Mouse (Mus musculus): ENCODE measurements at regions not wholly inside any gene's neighbourhood (a gene's known extent, or its start where the extent isn't known, plus 50 kb on each side); places are given as distances from the start of the nearest gene placed in this dataset.

DNA sequence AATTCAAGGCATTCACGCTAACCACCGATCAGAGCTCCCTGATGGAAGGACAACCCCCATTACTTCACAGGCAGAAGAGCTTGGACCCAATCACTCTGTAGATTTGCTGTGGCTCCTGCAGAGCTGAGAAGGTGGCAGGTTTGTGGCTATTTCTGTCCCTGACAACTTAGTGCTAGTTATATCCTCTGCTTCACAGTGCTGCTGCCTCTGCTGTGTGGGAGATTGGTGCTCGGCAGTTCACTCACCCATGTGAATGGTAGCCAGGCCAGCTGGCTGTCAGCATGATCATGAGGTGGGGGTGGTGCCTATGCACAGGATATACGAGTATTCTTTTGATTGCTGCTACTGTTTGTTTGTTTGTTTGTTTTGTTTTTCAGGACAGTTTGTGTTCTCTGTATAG is 113.9 kb downstream of the Gm10131 start:
- DNase-seq: peak; percentile 45

DNA sequence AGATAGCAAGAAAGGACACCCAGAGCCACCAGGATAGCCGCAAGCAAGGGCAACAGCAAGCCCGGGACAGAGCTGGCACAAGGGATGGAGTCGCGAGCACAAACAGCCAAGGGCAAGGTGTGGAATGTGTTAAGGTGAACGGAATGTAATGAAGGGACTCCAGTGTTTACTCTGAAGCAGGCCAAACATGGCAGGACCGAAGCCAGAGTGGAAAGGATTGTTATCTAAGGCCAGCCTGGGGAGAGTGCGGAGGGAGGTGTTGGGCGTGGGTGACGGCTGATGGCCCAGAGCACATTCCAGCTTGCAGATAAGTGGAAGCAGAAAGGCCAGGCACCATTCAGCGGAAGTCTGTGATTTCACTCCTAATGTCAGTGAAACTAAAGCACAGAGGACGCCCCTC is 118.6 kb downstream of the Gm10131 start:
- DNase-seq: peak; percentile 56

DNA sequence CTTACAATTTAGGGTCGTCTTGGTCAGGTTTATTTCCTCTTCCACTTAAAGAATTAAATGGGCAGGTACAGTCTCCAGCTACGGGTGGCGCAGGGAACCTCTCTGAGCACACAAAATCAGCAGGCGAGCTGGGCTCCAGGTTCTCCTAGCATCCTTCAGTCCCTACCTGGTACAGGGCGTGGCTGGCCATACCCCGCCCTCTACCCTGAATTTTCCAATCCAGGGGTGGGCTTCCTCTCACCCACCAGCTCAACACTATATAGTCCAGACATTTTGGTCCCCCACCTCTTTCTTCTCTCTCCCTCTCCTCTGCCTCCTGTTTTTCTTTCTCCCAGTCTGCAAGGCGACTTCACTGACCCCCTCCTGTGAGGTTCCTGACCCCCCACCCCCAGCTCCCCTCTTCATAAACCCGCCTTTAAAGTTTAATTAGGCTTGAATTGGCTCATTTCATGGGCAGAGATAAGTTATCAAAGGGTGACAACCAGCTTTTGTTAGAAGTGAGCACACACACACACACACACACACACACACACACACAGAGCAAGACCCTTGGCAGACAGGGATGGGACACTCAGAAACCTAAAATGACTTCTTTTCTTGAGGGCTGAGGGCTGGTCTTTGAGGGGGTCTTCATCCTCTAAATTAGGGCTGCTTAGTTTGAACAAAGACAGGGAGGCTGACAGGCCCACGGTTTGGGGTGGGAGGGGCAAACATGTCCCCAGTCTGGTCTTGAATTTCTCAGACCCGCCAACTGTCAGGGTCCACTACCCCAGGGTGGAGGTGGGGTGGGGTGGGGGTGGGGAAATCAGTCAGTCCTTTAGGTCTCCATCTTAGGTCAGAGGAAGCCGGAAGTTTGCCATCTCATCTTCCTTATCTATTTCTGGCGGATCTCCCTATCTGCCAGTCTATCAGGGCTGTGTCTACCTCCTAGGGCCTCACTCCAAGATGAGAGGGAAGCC is 119.3 kb downstream of the Gm10131 start:
- no peak for DNase-seq

DNA sequence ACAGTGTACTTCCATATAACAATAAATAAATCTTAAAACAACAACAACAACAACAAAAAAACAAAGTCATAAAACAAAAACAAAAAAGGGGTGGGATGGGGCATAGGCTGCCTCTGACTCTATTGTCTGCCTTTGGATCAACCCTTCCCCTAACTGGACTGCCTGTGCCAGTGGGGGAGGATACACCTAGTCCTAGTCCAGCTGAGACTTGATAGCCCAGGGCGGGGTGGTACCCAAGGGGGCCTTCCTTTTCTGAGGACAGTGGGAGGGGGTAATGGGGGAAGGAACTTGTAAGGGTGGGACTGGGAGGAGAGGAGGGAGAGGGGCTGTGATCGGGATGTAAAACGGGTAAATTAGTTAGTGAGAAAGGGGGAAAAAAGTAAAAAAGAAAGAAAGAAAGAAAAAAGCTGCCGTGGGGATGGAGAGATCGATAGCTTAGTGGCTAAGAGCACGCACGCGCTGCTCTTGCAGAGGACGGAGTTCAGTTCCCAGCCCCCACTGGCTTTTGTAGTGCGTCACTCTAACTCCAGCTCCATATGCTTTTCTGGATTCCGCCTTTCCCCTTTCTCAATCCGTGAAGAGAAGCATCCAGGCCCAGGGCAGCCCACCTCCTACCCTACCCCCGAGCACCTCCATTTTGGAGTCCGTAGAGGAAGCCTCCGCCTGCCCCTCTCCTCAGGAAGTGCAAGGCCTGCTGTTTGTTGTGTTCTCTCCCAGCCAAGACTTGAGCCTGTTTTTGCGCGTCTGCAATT is 120.2 kb downstream of the Gm10131 start:
- DNase-seq: no peak

DNA sequence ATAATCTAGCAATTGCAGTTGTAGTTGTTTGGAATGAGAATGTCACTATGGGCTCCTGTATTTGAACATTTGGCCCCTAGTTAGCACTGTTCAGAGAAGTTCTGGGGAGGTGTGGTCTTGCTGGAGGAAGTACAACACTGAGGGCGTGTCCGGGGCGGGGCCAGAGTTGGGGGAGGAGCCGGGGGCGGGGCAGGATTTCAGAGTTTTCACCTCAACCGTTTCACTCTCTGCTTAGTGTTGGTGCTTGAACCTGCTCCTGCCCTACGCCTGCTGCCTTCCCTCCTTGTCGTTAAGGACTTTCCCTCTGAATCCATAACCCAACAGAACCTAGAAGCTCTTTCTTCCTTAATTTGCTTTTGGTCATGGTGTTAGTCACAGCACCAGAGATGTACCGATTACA is 121.5 kb downstream of the Gm10131 start:
- no peak for DNase-seq

DNA sequence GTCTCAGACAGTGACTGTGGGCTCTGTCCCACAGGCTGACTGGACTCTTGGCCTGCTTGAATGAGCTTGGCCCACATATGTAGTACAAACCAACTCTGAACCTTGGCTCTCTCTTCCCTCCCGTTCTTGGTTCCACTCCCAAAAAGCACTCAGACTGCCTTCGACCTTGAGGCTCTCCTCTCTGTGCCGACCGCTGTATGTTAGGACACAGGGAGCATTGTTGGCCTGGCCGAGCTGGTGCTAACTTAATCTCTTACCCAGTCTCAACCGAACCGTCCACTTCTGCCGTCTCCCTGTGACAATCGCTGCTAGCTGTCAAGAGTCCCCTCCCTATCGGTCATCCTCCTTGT is 123.8 kb downstream of the Gm10131 start:
- DNase-seq: peak; percentile 65

DNA sequence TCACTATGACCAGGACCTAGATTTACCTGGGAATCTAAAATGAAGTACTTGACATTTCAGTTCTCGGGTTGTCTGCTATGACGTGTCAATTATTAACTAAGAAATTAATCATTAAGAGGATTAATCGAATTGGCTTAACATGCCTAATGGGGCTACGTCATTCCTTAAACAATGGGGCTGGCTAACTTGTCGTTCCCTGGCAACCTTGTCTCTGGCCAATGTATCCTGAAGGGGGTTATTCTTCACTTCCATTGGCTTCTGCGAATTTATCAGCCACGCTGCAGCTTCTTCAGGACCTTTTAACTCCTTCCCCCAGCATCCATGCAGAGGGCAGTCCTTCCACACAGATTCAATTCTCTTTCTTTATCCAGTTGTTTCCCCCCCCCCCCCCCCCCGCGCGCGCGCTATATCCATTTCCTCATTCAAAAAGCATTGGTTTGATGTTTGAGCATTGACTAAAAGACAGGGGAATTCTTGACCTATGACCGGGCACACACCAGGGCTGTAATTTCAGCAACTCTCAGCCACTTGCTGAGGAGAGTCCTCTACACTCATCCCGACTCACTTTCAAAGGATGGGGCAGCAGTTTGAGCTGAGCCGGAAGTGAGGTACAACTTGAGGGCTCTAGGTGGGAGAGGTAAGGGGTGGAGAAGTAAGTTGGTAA is 124.3 kb downstream of the Gm10131 start:
- DNase-seq: peak; percentile 65

DNA sequence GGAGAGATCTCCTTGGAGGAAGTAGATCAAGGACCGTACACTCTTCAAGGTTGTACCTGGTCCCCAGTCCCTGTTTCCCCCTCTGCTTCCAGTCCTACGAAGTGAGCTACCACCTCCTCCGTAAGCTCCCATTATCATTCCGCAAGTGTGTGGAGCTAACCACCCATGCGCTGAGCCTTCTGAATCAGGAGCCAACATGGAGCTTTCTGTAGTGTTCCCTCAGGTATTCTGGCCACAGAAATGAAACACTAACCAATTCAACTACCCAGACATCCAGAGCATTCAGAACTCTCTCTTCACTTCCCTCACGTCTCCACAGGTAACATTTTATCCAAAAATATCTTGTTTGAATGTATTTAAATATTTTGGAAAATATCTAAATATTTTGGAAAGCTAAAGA is 124.9 kb downstream of the Gm10131 start:
- peak; percentile 29 for DNase-seq

DNA sequence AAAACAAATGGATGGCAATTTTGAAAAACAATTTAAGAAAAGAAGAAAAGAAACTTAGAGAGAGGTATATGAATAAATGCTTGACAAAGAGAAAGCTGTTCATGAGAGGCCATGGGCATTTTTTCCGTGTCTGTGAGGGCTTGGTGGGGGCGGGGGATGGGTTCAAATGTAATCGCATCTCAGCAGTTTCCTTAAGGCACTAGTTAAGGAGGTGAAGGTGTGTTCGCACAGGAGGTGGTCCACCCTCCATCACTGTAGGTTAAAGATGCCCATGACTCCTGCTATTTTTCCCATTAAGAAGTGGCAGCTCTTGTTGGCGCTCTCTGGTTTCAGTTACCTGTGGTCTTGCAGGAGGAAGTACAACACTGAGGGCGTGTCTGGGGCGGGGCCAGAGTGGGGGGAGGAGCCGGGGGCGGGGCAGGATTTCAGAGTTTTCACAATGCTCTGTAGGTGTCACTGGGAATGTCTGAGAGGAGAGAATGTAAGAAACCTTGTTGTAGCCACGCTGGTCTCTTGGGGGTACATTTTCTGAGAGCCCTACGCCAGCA is 126.0 kb downstream of the Gm10131 start:
- DNase-seq: no peak

DNA sequence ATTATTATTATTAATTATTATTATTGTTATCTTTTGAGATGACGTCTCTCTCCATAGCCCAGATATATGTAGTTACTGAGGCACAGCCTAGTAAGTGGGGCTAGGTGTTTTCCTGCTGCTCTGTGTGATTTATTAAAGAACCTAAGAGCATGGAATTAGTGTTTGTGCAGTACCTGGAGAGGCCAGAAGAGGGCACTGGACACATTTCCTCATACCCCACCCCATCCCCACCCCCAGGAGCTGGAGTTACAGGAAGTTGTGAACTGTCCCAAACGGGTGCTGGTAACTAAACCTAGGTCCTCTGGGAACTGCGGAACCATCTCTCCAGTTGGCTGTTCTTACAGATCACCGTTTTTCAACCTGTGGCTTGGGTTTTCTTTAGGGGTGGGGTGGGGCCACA is 129.9 kb downstream of the Gm10131 start:
- peak; percentile 35 for DNase-seq

DNA sequence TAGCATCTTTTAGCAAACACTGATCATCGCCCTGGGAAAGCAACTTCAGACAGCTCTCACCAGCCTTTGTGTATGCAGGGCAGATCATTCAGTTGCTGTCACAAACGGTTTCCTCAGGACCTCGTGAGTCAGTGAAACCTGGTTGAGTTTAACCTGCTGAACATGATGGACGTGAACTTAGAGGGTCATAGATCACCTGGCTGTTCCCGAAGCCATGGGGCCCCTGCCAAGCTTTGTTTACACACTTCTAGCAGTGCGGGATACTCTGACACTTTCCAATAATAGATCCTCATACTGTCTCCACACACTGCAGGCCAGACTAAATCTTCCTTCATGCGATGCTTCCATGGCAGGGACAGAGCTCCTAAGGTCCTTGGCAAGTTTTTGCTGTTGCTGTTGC is 130.5 kb downstream of the Gm10131 start:
- peak; percentile 40 for DNase-seq

All from kidney, postnatal 14 days (tissue).